Mouse (Mus musculus): Measurements from ENCODE around the gene Ift52. TPM values are rescaled to one million over a fixed set of nuclear protein-coding genes. Genes with fewer than 3 reads are reported as not detected.

The Ift52 gene
- polyA plus RNA-seq, 1 experiment = 69.4 TPM

GRCm38 (mm10) chr2:163060630-163061029 is 43.5 kb downstream of the Ift52 start:
- peaks cover 7% of the 10 kb centered on the region for H3K4me1 ChIP-seq (ENCODE audit: control insufficient read depth, insufficient read depth, low read length)
- H3K9me3 ChIP-seq (replicated peaks; ENCODE audit: control insufficient read depth, insufficient read depth, low read length, poor library complexity, severe bottlenecking) = no peaks in the 10 kb centered on the region
- peak overlapping the region; percentile 96 for H3K9ac ChIP-seq (ENCODE audit: low read depth, poor library complexity, severe bottlenecking)
- H3K36me3 ChIP-seq (ENCODE audit: control insufficient read depth, insufficient read depth, low read length, poor library complexity, severe bottlenecking) = peaks cover 68% of the 10 kb centered on the region
- H3K27ac ChIP-seq (ENCODE audit: insufficient read depth, low read length) = peak overlapping the region; percentile 78
- no peaks in the 10 kb centered on the region for H3K27me3 ChIP-seq (ENCODE audit: control insufficient read depth, insufficient read depth, low read length, poor library complexity, severe bottlenecking)
- TF ChIP-seq EP300 (IDR thresholded peaks at IDR 0.05; ENCODE audit: insufficient read depth, low read depth, low read length) (no peak), CTCF (IDR thresholded peaks at IDR 0.05; ENCODE audit: low read depth, low read length) (no peak), POLR2A (IDR thresholded peaks at IDR 0.05; ENCODE audit: insufficient read depth, low read length) (no peak)
- H3K4me3 ChIP-seq (ENCODE audit: low read depth, low read length) = peak overlapping the region; percentile 43

DNA sequence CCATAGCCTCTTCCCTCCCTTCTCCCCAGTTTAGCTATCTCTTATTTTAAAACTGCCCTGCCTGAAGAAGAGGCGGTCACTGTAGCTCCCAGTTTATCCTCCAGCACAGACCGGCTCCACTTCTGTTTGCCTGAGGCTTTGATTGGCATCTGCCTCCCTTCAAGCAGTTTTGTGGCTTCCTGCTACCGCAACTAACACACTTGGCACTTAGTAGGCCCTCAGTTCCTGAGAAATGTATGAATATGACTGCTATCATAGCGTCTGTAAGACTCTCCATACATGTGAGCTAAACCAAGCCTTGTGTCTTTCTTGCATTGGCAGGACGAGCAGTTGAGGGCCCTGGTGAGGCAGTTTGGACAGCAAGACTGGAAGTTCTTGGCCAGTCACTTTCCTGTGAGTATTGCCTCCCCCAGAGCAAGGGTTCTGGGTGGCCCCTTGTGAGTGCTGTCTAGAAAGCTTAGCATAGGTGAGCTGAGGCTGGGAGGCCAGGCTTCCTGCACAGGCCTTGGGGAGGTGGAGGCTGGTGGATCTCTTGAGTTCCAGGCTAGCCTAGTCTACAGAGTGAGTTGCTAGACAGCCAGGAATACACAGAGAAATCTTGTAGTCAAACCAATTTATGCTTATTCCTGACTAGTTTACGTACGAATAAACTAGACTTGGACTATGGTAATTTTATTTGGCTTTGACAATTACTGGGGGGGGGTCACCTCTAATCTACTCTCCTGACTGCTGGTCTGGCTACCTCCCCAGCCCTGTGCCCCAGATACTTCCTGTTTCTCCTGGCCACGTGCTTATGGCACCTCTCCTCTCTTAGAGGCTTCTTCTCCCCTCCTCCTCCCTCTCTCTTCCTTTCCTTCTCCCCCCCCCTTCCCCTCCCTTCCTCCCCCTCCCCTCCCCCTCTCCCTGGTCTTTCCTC is 44.3 kb downstream of the Ift52 start:
- peak overlapping the region; percentile 96 for H3K9ac ChIP-seq (ENCODE audit: low read depth, poor library complexity, severe bottlenecking)
- TF ChIP-seq POLR2A (IDR thresholded peaks at IDR 0.05; ENCODE audit: insufficient read depth, low read length) (no peak), CTCF (IDR thresholded peaks at IDR 0.05; ENCODE audit: low read depth, low read length) (no peak), EP300 (IDR thresholded peaks at IDR 0.05; ENCODE audit: insufficient read depth, low read depth, low read length) (peak; percentile 70; the same call in 1 of the 2 replicates)
- H3K27ac ChIP-seq (ENCODE audit: insufficient read depth, low read length) = peak overlapping the region; percentile 78
- H3K36me3 ChIP-seq (ENCODE audit: control insufficient read depth, insufficient read depth, low read length, poor library complexity, severe bottlenecking) = peaks cover 68% of the 10 kb centered on the region
- peaks cover 7% of the 10 kb centered on the region for H3K4me1 ChIP-seq (ENCODE audit: control insufficient read depth, insufficient read depth, low read length)
- no peaks in the 10 kb centered on the region for H3K27me3 ChIP-seq (ENCODE audit: control insufficient read depth, insufficient read depth, low read length, poor library complexity, severe bottlenecking)
- peak overlapping the region; percentile 46 for H3K4me3 ChIP-seq (ENCODE audit: low read depth, low read length)
- H3K9me3 ChIP-seq (replicated peaks; ENCODE audit: control insufficient read depth, insufficient read depth, low read length, poor library complexity, severe bottlenecking) = no peaks in the 10 kb centered on the region

DNA sequence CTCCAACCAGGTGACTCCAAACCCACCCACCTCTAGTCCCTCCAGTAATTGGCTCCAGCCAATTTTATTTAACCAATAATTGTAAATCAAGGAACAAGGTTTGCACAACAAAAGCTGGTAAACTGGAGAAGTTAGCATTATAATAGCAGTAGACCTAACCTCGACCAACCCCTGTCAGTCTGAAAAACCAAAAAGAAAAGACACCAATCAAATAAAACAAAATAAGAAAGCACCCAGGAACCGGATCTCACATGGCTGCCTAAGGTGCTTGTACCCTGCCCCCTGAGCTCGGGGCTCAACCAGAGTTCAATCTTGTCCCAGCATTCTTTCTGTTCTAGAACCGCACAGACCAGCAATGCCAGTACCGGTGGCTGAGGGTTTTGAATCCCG is 45.0 kb downstream of the Ift52 start:
- peak overlapping the region; percentile 73 for H3K27ac ChIP-seq (ENCODE audit: insufficient read depth, low read length)

GRCm38 (mm10) chr2:163066326-163066725 is 49.2 kb downstream of the Ift52 start:
- Histone ChIP-seq H3K36me3 (ENCODE audit: control insufficient read depth, insufficient read depth, low read length, poor library complexity, severe bottlenecking) (peaks cover 90% of the 10 kb centered on the region), H3K27ac (ENCODE audit: insufficient read depth, low read length) (peak overlapping the region; percentile 70), H3K27me3 (ENCODE audit: control insufficient read depth, insufficient read depth, low read length, poor library complexity, severe bottlenecking) (no peaks in the 10 kb centered on the region), H3K9ac (ENCODE audit: low read depth, poor library complexity, severe bottlenecking) (0 out of 2 replicates have a peak overlapping the region, but pooled peaks have one; percentile 23), H3K4me3 (ENCODE audit: low read depth, low read length) (peak overlapping the region; percentile 11), H3K9me3 (replicated peaks; ENCODE audit: control insufficient read depth, insufficient read depth, low read length, poor library complexity, severe bottlenecking) (no peaks in the 10 kb centered on the region), H3K4me1 (ENCODE audit: control insufficient read depth, insufficient read depth, low read length) (peaks cover 13% of the 10 kb centered on the region)
- TF ChIP-seq EP300 (IDR thresholded peaks at IDR 0.05; ENCODE audit: insufficient read depth, low read depth, low read length) (peak; percentile 74), CTCF (IDR thresholded peaks at IDR 0.05; ENCODE audit: low read depth, low read length) (no peak)

More for the DNA sequence above, 45.0 kb downstream of the Ift52 start:
- Histone ChIP-seq H3K4me1 (ENCODE audit: control insufficient read depth, insufficient read depth, low read length) (peaks cover 7% of the 10 kb centered on the region), H3K27me3 (ENCODE audit: control insufficient read depth, insufficient read depth, low read length, poor library complexity, severe bottlenecking) (no peaks in the 10 kb centered on the region), H3K36me3 (ENCODE audit: control insufficient read depth, insufficient read depth, low read length, poor library complexity, severe bottlenecking) (peaks cover 72% of the 10 kb centered on the region), H3K9ac (ENCODE audit: low read depth, poor library complexity, severe bottlenecking) (peak overlapping the region; percentile 33; the same call in 1 of the 2 replicates), H3K4me3 (ENCODE audit: low read depth, low read length) (peak overlapping the region; percentile 48), H3K9me3 (replicated peaks; ENCODE audit: control insufficient read depth, insufficient read depth, low read length, poor library complexity, severe bottlenecking) (no peaks in the 10 kb centered on the region)
- TF ChIP-seq EP300 (IDR thresholded peaks at IDR 0.05; ENCODE audit: insufficient read depth, low read depth, low read length) (peak; percentile 78; the same call in 1 of the 2 replicates), POLR2A (IDR thresholded peaks at IDR 0.05; ENCODE audit: insufficient read depth, low read length) (no peak), CTCF (IDR thresholded peaks at IDR 0.05; ENCODE audit: low read depth, low read length) (no peak)

DNA sequence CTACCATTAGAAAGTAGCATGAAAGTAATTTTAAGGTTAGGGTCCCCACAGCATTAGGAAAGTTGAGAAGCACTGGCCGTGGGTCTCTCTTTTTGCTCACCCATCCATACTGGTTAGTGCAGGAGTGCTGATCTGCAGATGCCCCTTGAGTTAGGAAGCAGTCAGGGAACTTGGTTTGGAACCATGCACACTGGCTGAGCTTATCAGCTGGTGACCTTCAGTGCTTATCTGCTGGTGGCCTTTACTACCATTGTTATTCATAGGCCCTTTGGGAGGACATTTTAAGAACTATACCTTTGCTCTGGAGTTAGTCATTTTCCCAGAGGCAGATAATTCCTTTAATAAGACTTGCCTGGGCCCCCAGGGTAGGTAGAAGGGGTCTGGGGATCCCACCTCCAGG is 50.1 kb downstream of the Ift52 start:
- H3K4me1 ChIP-seq (ENCODE audit: control insufficient read depth, insufficient read depth, low read length) = peaks cover 13% of the 10 kb centered on the region
- H3K9ac ChIP-seq (ENCODE audit: low read depth, poor library complexity, severe bottlenecking) = no peak overlapping the region
- no peaks in the 10 kb centered on the region for H3K9me3 ChIP-seq (replicated peaks; ENCODE audit: control insufficient read depth, insufficient read depth, low read length, poor library complexity, severe bottlenecking)
- no peaks in the 10 kb centered on the region for H3K27me3 ChIP-seq (ENCODE audit: control insufficient read depth, insufficient read depth, low read length, poor library complexity, severe bottlenecking)
- TF ChIP-seq CTCF (IDR thresholded peaks at IDR 0.05; ENCODE audit: low read depth, low read length) = no peak
- TF ChIP-seq EP300 (IDR thresholded peaks at IDR 0.05; ENCODE audit: insufficient read depth, low read depth, low read length) = no peak
- no peak for TF ChIP-seq POLR2A (IDR thresholded peaks at IDR 0.05; ENCODE audit: insufficient read depth, low read length)
- H3K4me3 ChIP-seq (ENCODE audit: low read depth, low read length) = no peak overlapping the region
- peak overlapping the region; percentile 59 for H3K27ac ChIP-seq (ENCODE audit: insufficient read depth, low read length)
- H3K36me3 ChIP-seq (ENCODE audit: control insufficient read depth, insufficient read depth, low read length, poor library complexity, severe bottlenecking) = peaks cover 96% of the 10 kb centered on the region

- no peak for TF ChIP-seq POLR2A (IDR thresholded peaks at IDR 0.05; ENCODE audit: insufficient read depth, low read length)
- no peak for TF ChIP-seq EP300 (IDR thresholded peaks at IDR 0.05; ENCODE audit: insufficient read depth, low read depth, low read length)
- no peak for TF ChIP-seq CTCF (IDR thresholded peaks at IDR 0.05; ENCODE audit: low read depth, low read length)
- no peaks in the 10 kb centered on the region for H3K9me3 ChIP-seq (replicated peaks; ENCODE audit: control insufficient read depth, insufficient read depth, low read length, poor library complexity, severe bottlenecking)
- no peak overlapping the region for H3K4me3 ChIP-seq (ENCODE audit: low read depth, low read length)
- H3K36me3 ChIP-seq (ENCODE audit: control insufficient read depth, insufficient read depth, low read length, poor library complexity, severe bottlenecking) = peaks cover 94% of the 10 kb centered on the region
- H3K4me1 ChIP-seq (ENCODE audit: control insufficient read depth, insufficient read depth, low read length) = peaks cover 10% of the 10 kb centered on the region
- no peaks in the 10 kb centered on the region for H3K27me3 ChIP-seq (ENCODE audit: control insufficient read depth, insufficient read depth, low read length, poor library complexity, severe bottlenecking)
- H3K9ac ChIP-seq (ENCODE audit: low read depth, poor library complexity, severe bottlenecking) = no peak overlapping the region
- peak overlapping the region; percentile 26; the same call in 1 of the 2 replicates for H3K27ac ChIP-seq (ENCODE audit: insufficient read depth, low read length)
These were observed 53.1 kb downstream of the Ift52 start for GRCm38 (mm10) chr2:163070213-163070612.

Data from ES-Bruce4 (cell line).